18 mouse cellular contexts compared by ENCODE assay signal in the genomic region with DNA sequence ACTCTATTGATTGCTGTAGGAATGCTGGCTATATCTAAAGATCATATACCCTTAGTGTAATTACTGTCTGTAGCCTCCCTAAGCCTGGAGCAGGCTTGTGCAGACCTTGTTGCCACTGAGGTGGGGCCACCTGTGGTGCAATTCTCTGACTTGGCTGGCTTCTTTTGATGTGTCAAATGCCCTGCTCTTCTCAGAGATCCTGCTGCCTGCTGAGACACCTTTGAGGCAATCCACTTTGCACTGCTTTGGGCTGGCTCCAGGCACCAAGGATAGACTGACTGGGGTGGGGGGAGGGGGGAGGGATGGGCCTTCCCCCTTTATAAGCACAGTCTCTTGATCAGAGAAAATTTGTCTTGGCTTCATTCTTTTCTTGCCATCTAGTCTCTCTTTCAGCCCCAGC.
"Had no signal": no experiment of that assay in that cellular context is flagged by ENCODE, and none has a peak within 500 bp of the region (broad histone marks: within the 10 kb centered on the region; RNA-seq: fewer than 3 reads in every experiment).

No protein-coding gene starts in this region.

- H3K27ac ChIP-seq: midbrain, embryonic 10.5 days; midbrain, embryonic 12.5 days; neural tube, embryonic 13.5 days; neural tube, embryonic 15.5 days had no signal

- H3K27me3 ChIP-seq: midbrain, embryonic 12.5 days; neural tube, embryonic 13.5 days; neural tube, embryonic 15.5 days had no signal

- ATAC-seq: midbrain, embryonic 16.5 days had no signal

- H3K4me1 ChIP-seq: midbrain, embryonic 10.5 days; midbrain, embryonic 12.5 days; neural tube, embryonic 13.5 days; neural tube, embryonic 15.5 days had no signal

- DNase-seq: lung, embryonic 14.5 days; lung, postnatal 10 days; lung, postnatal 4 days; midbrain, embryonic 14.5 days; retina, postnatal 1 day; right cerebral cortex, adult 18-20 months; right cerebral cortex, postnatal 25 days; right cerebral cortex, postnatal 4 days; spleen, adult 18-20 months; thymus, adult 18-20 months; thymus, postnatal 14 days; thymus, postnatal 36 days had no signal

- H3K4me3 ChIP-seq: midbrain, embryonic 10.5 days; midbrain, embryonic 12.5 days; myocyte; neural tube, embryonic 13.5 days; neural tube, embryonic 15.5 days had no signal
